Mouse (Mus musculus) cerebellum, postnatal 10 days (tissue): ENCODE measurements at regions not wholly inside any gene's neighbourhood (a gene's known extent, or its start where the extent isn't known, plus 50 kb on each side); places are given as distances from the start of the nearest gene placed in this dataset.

Experiments used
- DNase-seq, 2 experiments: peaks; one replicate each; pipeline ENCODE4 v3.0.0; 2021; ENCODE audit warnings: mixed read lengths in 2 of 2

GRCm38 (mm10) chr12:25219546-25219945 is 122.6 kb upstream of the Id2 start:
- no peak for DNase-seq

DNA sequence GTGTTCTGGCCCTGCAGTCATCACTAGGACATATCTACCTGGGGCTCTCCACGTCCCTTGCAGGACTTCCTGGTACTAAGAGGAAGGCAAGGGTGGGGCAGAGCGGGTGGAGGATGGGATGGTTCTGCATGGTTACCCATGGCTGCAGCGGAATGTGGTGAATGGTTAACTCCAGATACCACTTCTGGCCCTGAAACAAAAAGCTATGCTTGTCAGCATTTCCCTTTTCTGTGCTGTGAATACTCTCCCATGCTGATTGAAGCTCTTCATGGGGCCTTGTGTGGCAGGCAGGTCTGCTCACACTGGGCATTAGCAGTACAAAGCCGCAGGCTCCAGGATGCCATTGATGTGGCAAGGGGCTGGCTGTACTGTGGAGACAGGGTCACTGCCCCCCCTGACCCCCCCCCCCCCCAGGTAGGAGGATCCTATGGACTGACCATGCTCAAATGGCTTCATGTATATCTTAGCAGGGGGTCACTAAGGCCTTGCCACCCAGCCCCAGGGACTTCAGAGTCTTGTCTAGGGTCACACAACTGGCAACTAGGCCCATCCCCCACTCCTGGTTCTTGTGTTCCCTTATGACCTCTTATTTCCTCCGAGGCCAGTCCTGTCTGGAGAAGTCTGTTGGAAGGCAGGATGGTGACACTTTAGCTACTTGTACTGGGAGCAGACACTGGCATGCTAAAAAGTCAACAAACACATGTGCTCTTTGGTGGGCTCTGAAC is 120.0 kb upstream of the Id2 start:
- DNase-seq: no peak

- DNase-seq: no peak
Measured at GRCm38 (mm10) chr12:25215266-25215665, 118.3 kb upstream of the Id2 start.

GRCm38 (mm10) chr12:25213782-25214478 is 117.0 kb upstream of the Id2 start:
- no peak for DNase-seq

GRCm38 (mm10) chr12:25211331-25211730 is 114.4 kb upstream of the Id2 start:
- DNase-seq: no peak

DNA sequence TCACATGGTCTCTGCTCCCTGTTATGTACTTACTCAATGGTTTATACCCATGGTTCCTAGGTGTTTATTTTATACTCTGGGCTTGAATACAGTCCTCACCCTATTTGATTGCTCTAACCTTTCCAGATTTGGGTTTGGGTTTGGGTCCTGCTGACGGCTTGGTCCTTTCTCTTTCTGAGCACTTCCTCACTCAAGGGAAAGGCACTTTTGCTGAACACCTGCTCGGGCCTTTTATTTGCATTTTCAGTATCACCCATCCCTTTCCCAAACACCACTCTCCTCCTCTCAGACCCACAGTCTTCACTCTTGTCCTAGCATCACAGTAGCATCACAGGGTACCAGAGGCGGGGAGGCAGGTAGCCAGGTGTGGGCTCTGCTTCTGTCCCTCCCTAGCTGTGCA is 113.7 kb upstream of the Id2 start:
- no peak for DNase-seq

GRCm38 (mm10) chr12:25209333-25209728 is 112.4 kb upstream of the Id2 start:
- peak; percentile 28 to 39 for DNase-seq

GRCm38 (mm10) chr12:25208670-25209332 is 111.9 kb upstream of the Id2 start:
- peak in 1 of 2 experiments; percentile 50 for DNase-seq

DNA sequence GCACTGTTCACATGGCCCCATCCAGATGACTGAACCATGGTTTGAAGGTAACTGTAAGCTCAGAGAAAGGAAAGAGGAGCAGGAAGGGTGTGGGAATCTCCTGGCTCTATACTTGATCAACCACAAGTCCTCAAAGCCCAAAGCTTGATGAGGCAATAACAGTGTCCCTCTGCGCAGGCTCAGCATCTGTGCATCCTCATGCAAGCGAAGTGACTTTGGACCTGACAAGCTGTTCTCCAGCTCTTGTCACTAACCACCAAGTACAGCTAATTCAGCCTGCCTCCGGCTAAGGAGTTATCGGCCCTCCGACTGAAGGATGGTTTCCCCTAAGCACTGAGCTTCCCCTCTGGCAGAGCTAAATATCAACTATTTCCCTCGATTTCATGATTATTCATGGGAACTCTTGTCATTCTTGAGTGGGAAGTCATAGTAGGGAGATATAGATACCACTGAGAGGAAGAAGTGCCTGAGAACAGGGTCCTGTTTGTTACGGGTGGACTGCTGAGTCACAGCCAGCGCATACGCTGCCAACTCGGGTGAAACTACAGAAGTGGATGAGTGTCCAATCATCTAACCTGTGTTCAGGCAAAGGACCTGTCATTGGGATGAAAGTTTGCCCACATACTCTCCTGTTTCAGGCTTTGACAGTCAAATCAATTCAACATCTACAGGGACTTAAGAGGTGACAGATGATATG is 106.6 kb upstream of the Id2 start:
- no peak for DNase-seq

- DNase-seq: no peak
Measured at GRCm38 (mm10) chr12:25200161-25200560, 103.2 kb upstream of the Id2 start.

DNA sequence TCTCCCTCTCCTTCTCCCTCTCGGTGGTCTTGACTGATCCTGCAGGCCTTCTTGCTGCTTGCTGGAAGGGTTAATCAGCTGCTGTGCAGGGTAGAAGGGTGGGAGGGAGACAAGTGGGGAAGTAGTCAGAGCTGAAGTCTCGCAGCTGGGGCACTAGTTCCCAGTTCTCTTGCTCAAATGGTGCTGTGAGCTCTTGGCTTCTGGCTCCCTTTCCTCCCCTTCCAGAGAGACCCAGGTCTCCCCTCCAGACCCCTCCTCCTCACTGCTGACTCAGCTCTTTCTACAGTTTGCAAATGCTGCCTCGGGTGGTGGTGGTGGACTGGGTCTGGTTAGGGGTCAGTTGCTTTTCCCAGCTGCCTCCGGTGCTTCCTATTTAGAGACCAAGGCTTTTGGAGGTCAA is 100.8 kb upstream of the Id2 start:
- DNase-seq: no peak

DNA sequence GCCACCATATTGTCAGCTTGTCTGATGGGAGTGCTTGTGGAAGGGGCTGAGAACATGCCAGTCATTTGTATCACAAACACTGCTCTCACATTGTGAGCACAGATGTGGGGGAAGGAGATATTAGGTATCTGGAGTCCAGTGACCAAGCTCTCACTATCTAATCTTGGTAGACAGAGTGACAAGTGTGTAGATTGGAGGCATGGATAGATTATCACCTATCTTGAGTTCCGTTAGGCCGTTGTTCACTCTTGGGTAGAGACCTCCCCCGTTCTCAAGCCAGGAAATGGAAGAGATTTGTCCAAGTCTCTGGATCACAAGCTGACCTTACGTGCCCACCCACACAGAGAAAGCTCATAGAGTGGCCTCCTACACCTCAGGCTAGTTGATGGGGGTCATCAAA is 99.1 kb upstream of the Id2 start:
- DNase-seq: no peak

GRCm38 (mm10) chr12:25192216-25192615 is 95.3 kb upstream of the Id2 start:
- no peak for DNase-seq

DNA sequence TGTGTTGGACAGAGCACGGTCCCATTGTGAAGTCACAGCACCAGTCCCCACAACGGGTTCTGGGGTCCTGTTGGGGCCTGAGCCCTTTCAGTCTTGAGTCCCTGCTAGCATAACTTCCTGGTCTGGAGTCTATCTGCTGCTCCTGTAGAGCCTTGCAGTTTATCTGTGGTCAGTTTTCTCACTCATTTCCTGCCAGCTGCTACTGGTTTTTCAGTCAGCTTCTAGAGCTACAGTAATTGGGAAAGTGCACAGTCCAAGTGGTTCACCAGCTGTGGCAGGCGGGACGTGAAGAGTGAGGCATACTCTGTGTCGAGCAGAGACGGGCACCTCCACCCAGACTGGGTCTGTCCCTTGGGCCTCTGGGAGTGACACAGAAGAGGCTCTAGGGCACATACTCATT is 93.4 kb upstream of the Id2 start:
- no peak for DNase-seq

GRCm38 (mm10) chr12:25189174-25189761 is 92.3 kb upstream of the Id2 start:
- DNase-seq: peak; percentile 71 to 74

DNA sequence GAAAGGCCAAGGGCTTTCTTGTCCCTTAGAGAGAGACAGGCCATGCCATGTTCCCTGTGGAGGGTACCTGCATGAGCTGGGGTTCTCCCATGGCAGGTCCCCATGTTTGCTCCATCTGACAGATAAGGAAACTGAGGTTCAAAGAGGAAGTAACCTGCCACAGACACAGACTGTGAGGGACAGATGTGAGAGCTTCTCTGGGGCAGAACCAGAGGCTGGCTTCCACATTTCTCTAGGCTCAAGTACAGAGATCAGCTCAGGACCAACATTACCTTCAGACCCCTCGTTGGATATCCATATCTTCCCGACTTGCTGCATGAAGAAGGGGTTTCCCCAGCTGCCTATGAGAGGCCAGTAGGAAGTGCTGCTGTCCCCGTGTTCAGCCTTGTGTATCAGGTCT is 91.6 kb upstream of the Id2 start:
- DNase-seq: no peak

DNA sequence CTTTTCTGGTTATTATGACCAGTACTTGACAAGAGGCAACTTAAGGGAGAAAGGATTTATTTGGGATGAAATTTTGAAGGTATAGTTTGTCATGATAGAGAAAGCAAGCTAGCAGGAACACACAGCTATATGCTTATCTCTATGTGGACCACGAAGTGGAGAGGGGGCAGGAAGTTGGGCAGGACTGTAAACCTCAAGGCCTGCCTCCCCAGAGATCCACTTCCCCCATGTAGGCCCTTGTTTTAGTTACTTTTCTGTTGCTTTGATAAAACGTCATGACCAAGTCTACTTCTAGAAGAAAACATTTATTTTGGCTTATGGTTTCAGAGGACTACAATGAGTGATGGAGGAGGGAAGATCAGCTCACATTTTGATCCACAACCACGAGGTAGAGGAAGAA is 90.3 kb upstream of the Id2 start:
- no peak for DNase-seq

DNA sequence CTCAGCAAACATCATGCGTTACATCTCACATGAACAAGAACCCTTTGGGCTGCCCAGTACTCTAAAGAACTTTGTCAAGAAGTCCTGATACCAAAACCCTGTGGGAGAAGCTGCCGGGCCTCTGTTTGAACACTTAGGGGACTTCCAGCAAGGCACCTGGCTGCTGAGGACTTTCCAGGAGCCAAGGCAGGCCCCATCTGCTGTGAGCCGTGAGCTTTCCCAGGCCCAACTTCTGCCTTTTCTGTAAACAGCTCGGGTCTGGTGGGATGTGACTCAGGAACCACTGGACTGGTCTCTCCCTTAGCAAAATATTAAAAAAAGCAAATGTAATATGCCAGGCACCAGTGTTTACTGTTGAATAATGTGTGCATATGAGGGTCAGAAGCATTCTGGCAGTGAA is 85.7 kb upstream of the Id2 start:
- DNase-seq: no peak

GRCm38 (mm10) chr12:25181317-25181716 is 84.4 kb upstream of the Id2 start:
- no peak for DNase-seq

DNA sequence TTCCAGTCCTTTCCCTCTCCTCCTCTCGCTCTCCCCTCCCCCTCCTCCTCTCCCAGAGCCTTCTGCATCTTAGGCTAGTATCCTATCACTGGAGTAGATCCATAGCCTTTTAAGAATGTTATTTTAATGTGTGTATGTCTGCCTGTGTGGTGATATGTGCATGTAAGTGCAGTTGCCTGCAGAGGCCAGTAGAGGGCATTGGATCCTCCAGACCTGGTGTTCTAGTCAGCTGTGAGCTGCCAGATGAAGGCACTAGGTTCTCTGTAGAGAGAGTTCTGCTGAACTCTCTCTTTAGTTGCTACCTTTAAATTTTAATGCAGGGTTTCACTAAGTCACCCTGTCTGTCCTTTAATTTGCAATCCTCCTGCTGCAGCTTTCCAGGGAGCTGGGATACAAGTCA is 83.9 kb upstream of the Id2 start:
- DNase-seq: no peak

- DNase-seq: no peak
Measured at GRCm38 (mm10) chr12:25180289-25180688, 83.3 kb upstream of the Id2 start.

- no peak for DNase-seq
Measured at GRCm38 (mm10) chr12:25178491-25179115, 81.7 kb upstream of the Id2 start.

GRCm38 (mm10) chr12:25177827-25178226 is 80.9 kb upstream of the Id2 start:
- no peak for DNase-seq
